Comparison of ENCODE assay signal across 15 mouse cellular contexts in the genomic region with DNA sequence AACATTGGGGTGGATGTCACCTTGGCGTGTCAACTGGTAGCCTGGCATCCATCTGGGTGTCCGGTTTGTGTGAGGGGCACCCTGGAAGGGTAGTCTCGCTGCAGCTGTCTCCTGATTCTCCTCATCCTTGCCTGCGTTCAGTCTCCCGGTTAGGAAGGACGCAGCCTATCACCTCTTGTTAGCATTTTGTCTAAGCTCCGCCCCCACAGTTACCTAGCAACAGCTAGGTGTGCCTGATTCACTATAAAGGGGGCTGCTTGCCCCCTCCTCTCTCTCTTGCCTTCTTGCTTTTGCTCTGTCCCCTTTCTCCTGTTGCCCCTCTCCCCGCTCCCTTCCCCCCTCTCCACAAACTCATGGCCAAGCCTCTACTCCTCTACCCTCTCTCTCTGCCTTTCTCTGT. TPM values are rescaled to one million over a fixed set of nuclear protein-coding genes. Genes with fewer than 3 reads are reported as not detected.
"Had no signal": no experiment of that assay in that cellular context is flagged by ENCODE, and none has a peak within 500 bp of the region (broad histone marks: within the 10 kb centered on the region; RNA-seq: fewer than 3 reads in every experiment).

No protein-coding gene starts in this region.

- H3K27me3 ChIP-seq: liver, embryonic 15.5 days had no signal

- DNase-seq: kidney, adult 2 months; kidney, postnatal 14 days; lung, adult 2 months; lung, postnatal 14 days; right cerebral cortex, adult 18-20 months; right cerebral cortex, postnatal 25 days; thymus, postnatal 36 days had no signal

- H3K9ac ChIP-seq: kidney, embryonic 15.5 days; liver, embryonic 15.5 days; neural tube, embryonic 12.5 days had no signal

- H3K27ac ChIP-seq: kidney, embryonic 15.5 days; limb, embryonic 10.5 days; liver, embryonic 15.5 days; macrophage; neural tube, embryonic 12.5 days had no signal

- H3K4me2 ChIP-seq: kidney, embryonic 15.5 days; liver, embryonic 11.5 days; liver, embryonic 15.5 days; neural tube, embryonic 12.5 days had no signal

- H3K4me3 ChIP-seq: kidney, embryonic 15.5 days; limb, embryonic 10.5 days; liver, embryonic 15.5 days; megakaryocyte, embryonic 14.5 days; myocyte; neural tube, embryonic 12.5 days had no signal

- H3K36me3 ChIP-seq: kidney, embryonic 15.5 days; limb, embryonic 10.5 days; liver, embryonic 15.5 days; neural tube, embryonic 12.5 days had no signal

- H3K4me1 ChIP-seq: liver, embryonic 15.5 days had no signal

- H3K9me3 ChIP-seq: kidney, embryonic 15.5 days; limb, embryonic 10.5 days; liver, embryonic 15.5 days; neural tube, embryonic 12.5 days had no signal

RNA-seq across cellular contexts. Expression of a gene that starts 10.2 kb away (rescaled TPM):
- polyA plus RNA-seq: myocyte had no signal
